Mouse (Mus musculus) B cell, adult 62 days (primary cell): Measurements from ENCODE around the gene Vmn2r70. TPM values are rescaled to one million over a fixed set of nuclear protein-coding genes. Genes with fewer than 3 reads are reported as not detected.

Experiments
- total RNA-seq: library from RNA; stranded (reverse); gene quantifications from 4 replicates; pipeline ENCODE4 v1.2.4, GENCODE M21; 2023

Gene Vmn2r70
- not detected in 4 replicates for total RNA-seq

DNA sequence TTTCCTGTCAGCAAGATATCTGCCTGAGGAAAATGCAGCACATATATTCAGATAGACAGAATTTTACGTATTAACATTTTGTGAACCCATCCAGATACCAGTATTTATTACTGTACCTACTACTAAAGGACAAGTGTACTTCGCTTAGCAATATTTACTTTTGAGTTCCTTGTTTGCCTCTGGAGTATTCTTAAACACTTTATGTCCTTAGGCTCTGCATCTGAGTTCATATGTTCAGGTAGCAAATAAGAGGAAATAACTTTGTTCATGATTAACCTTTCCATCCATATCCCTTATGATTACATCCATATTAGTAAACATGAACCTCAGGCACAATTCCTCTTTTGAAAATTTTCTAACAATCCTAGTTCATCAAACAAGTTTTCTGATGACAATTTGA lies at the start of gene Vmn2r70:
Vmn2r70 (minus strand) TSS at position 101 of the 400 bp plus-strand sequence.

DNA sequence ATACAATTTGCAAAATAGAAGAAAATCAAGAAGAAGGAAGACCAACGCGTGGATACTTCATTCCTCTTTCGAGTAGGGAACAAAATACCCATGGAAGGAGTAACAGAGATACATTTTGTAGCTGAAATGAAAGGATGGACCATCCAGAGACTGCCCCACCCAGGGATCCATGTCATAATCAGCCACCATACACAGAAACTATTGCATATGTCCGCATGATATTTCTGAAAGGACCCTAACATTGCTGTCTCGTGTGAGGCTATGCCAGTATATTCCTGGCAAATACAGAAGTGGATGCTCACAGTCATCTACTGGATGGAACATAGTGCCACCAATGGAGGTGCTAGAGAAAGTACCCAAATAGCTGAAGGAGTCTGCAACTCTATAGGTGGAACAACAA lies 6.2 kb downstream of the Vmn2r70 start, which contains the start of gene Vmn2r71:
Vmn2r71 (plus strand) TSS at position 301 of the 400 bp plus-strand sequence.

Other genes with a start within 250 kb of the Vmn2r70 start
- not detected in 4 replicates for gene Vmn2r69, start 153.3 kb downstream of the Vmn2r70 start, total RNA-seq
- not detected in 4 replicates for gene Vmn2r71, start 6.1 kb downstream of the Vmn2r70 start, total RNA-seq
- not detected in 4 replicates for gene Vmn2r72, start 185.9 kb upstream of the Vmn2r70 start, total RNA-seq